Mouse (Mus musculus) kidney, adult 8-10 months (tissue): Measurements from ENCODE around the gene Nme7.

Experiments used
- DNase-seq, 2 experiments: peaks; one replicate each; pipeline ENCODE4 v3.0.0; 2022

Gene Nme7

GRCm38 (mm10) chr1:164384972-164385371 lies 81.1 kb downstream of the Nme7 start:
- DNase-seq: no peak

- DNase-seq: no peak
Observed at GRCm38 (mm10) chr1:164389743-164390142, 85.8 kb downstream of the Nme7 start.

DNA sequence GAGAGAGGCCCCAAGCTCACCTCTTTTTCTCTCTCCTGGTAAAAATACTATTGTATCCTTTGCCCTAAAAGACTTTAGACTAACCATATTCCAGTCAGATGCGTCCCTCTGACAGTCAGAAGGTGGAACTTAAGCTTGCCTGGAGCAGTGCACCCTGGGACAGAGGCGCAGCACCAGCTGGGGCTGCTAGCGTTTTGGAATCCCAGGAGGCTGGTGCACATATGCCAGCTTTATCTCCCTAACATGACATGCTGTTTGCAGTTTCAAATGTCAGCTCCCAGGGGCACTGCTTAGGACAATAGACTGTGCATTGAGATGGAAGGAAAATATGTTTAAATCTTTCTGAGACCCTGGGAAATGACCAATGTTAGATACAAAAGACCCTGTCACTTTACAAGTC lies 88.3 kb downstream of the Nme7 start:
- DNase-seq: no peak

GRCm38 (mm10) chr1:164395131-164395780 lies 91.3 kb downstream of the Nme7 start:
- DNase-seq: no peak

GRCm38 (mm10) chr1:164397672-164398071 lies 93.8 kb downstream of the Nme7 start:
- no peak for DNase-seq

DNA sequence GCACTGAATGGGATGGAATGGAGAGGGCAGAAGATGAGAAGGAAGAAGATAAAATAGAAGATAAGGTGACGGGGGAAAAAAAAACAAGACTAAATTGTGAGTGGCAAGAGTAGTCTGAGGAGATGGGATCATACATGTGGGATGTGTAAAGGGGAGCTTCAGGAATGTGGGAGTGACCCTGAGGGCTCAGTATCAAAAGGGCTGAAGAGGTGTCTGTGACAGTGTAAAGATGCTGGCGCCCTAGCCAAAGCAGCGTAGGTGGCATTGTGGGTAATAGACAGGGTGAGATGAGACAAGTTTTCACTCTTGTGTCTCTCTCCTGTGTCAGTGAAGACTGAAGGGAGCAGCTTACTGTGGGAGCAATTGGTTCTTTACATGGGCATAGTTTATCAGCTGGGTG lies 95.7 kb downstream of the Nme7 start:
- DNase-seq: no peak

- no peak for DNase-seq
Observed at GRCm38 (mm10) chr1:164405385-164405802, 101.5 kb downstream of the Nme7 start.

GRCm38 (mm10) chr1:164406506-164406905 lies 102.6 kb downstream of the Nme7 start:
- no peak for DNase-seq

- DNase-seq: no peak
Observed at GRCm38 (mm10) chr1:164408655-164409054, 104.7 kb downstream of the Nme7 start.

DNA sequence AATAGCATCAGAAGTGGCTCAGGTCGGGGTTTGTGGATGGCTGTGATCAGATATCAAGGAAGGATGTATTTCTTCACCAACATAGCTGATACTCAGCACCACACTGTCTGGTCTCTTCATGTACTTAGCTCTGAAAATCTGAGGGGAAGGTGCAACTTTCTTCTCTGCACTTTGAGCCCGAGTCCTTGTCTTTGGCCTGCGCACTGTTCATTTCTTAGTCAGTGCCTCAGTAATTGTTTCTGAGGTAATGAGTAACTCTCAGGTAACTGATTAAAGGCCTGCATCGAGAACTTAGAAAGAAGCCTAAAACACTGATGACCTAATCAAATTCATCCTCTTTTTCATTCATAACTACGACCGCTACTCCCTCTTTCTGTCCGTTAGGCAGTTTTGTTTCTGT lies 107.4 kb downstream of the Nme7 start:
- DNase-seq: peak; percentile 73 to 90

DNA sequence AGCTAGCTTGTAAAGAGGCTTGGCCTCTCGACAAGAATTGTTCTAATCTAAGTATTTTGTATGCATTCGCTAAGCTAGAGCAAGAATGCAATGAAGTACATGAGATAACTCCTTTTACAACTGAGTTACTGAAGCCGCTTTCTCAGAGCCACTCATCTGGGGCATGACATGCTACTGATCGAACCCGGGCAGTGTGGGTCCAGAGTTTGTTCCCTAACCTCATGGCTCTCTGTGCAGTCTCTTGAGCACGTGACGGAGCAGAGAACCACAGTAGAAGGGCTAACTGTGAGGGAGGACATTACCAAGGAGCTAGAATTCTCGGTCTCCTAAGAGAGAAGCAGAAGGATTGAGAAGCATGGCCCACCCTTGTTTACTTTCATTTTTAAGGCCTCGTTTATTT lies 109.0 kb downstream of the Nme7 start:
- no peak for DNase-seq

DNA sequence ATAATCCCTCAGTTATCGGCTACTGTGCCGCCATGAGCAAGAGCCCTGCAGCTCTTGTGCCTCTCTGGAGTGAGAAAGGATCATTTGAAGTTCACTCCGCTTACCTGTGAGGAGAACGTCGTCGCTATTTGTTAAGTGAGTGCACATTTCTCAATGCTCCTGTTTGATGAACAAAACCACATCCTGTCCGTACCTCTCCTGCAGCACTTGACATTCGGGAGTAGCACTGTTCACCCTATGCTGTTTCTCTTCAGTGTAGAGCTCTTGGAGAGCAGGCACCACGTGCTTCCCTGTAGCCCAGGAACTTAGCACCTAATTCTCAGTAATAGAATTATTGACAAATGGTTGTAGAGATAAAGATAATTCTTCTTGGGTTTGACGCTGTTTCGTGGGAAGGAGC lies 109.7 kb downstream of the Nme7 start:
- no peak for DNase-seq

- DNase-seq: peak; percentile 83 to 92
Observed at GRCm38 (mm10) chr1:164415347-164415751, 111.4 kb downstream of the Nme7 start.

DNA sequence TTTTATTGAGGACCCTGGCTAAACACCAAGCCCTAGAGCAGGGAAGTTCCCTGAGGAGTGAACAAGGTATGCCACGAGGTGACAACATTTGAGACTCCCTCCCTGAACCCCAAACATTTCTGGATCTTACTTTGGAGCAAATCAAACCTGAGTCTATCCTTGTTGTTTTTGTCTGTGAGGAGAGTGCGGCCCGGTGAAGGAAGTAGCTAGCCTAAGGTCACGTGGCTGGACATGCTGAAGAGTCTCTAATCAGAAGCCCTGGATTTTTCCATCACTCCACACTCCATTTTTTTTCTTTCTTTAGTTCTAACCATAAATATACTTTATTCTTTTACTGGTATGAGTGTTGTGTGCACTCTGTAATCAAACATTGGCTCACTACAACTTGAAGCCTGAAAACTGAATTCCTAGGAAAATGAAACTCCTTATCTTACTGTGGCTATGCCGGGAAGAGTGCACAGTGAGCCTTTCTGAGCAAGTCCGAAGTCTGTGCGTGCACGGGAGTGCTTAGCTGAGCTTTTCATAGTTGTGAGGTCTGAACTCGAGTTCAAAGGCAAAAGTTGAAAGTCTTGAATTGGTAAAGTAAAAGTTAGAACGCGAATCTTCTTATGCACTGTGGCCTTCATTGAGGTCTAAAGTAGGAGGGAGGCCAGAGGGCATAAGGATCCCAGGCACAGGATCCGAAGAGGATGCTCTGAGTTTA lies 112.9 kb downstream of the Nme7 start:
- peak; percentile 70 to 71 for DNase-seq

DNA sequence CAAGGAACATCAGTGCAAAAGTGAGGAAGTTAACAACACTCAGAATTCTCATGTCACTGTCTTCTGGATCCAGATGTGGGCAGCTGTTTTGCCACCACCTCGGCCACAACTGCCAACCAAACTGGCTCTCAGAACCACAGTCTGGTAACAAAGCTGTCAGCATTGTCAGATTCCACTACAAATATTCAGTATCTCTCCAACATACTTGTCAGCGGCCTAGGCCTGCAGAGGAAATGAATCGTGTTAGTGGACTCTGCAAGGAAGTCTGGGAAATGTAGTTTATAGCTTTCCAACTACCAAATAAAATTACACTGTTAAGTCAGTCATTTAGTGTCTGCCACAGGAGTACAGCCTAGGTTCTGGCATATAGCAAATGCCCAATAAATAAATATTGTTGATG lies 113.7 kb downstream of the Nme7 start:
- DNase-seq: no peak

DNA sequence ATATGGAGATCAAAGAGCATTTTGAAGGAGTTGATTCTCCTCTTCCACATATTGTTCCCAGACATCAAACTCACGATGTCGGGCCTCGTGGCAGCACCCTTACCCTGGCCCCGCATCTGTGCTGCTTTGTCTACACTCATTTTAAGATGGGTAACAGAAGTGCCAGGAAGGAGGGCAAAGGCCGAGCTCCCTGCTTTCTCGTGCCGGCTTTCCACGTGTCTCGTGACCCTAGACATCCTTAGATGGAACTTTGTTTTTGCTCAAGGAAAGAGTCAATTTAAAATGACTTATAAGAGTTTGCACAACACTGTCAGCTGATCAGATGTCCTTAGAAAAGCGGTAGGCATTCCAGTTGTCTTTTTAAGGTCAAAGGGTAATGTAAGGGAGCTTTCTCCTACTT lies 114.4 kb downstream of the Nme7 start:
- peak; percentile 80 to 84 for DNase-seq

DNA sequence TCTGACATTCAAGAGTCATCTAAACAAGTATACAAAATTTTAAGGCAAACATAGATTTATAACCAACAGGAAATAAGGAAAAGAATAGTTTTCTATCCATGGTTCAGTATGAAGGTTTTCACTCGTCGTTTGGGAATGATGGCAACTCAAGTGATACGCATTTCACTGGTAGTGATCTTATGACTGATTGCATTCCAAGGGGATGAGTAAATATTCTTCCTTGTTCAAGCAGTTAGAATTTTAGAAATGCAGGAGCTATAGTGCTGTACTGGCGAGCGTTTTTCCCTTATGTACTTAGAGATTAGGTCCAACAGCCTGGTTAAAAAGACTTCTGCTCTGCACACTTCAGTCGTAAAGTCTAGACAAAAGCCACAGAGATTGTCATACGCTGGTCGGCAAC lies 115.5 kb downstream of the Nme7 start:
- DNase-seq: no peak

DNA sequence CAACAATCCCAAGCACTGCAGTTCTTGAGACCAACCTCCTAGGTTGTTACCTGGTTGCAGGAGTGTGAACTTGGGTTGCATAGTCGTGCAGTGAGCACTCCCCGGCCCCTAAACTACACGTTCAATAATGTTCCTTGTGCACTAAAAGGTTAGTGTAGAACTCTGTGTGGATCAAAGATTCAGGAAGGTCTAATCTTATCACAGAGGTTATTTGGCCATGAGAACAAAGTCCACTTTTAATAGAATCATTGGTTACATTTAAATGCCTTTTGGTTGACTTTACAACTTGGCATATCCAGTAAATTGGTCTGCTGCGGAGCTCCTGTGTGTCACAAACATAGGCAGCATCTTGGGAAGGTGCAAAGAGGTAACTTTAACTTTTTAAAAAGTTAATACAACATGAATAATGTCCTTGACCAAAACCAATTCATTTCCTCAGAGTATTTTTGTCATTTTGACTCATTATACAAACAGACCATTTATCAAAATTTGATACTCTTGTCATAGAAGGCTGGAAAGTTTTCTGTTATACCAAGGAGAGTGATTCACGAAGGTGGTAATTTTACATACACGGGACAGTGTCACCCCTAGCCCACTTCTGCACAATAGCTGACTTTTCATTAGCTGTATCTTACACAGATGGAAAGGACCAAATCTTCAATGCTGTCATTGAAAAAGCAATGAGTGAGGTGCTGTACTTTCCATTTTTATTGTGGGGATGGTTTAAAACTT lies 116.9 kb downstream of the Nme7 start:
- DNase-seq: no peak

GRCm38 (mm10) chr1:164426227-164426626 lies 122.3 kb downstream of the Nme7 start:
- DNase-seq: no peak

GRCm38 (mm10) chr1:164427777-164428176 lies 123.9 kb downstream of the Nme7 start:
- DNase-seq: no peak

GRCm38 (mm10) chr1:164428644-164429043 lies 124.7 kb downstream of the Nme7 start:
- DNase-seq: no peak

GRCm38 (mm10) chr1:164432649-164433048 lies 128.7 kb downstream of the Nme7 start:
- DNase-seq: no peak

GRCm38 (mm10) chr1:164434049-164434448 lies 130.1 kb downstream of the Nme7 start:
- DNase-seq: no peak

- no peak for DNase-seq
Observed at GRCm38 (mm10) chr1:164436749-164437148, 132.8 kb downstream of the Nme7 start.
